Mouse (Mus musculus) heart, adult 8-10 months (tissue): Measurements from ENCODE around the gene Trim46. TPM values are rescaled to one million over a fixed set of nuclear protein-coding genes. Genes with fewer than 3 reads are reported as not detected.

Experiments used
- DNase-seq: peaks from one replicate; pipeline ENCODE4 v3.0.0; 2022; ENCODE audit warnings: low spot score
- total RNA-seq, 4 experiments: library from RNA; stranded (reverse); gene quantifications; 2 replicates each; pipeline ENCODE4 v1.2.4; 2022

Trim46 gene
- total RNA-seq, 4 experiments from 2014 or later, result 0.34 to 0.87 (median 0.83) TPM

- no peak for DNase-seq
Observed at GRCm38 (mm10) chr3:89210731-89211130, 35.4 kb downstream of the Trim46 start.

DNA sequence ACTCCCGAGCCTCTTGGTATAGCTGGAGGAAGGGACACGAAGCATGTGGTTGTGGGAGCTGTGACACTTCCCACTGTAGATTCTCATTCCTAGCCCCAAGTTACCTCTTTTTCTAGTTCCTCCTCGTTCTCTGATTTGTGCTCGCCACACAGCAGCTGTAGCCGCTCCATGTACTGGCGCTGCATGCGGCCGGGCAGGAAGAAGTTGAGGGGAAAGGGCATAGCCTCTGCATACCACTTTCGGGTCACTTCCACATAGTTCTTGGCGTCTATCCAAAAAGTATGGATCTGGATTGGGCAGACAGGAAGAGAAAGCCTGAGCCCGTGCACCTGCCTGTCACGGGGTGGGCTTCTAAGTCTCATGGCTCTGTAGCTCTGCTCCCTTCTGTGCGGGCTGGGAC lies 35.9 kb downstream of the Trim46 start:
- no peak for DNase-seq

- no peak for DNase-seq
Observed at GRCm38 (mm10) chr3:89209731-89210130, 36.4 kb downstream of the Trim46 start.

- DNase-seq, result no peak
Observed at GRCm38 (mm10) chr3:89208736-89209135, 37.4 kb downstream of the Trim46 start.

DNA sequence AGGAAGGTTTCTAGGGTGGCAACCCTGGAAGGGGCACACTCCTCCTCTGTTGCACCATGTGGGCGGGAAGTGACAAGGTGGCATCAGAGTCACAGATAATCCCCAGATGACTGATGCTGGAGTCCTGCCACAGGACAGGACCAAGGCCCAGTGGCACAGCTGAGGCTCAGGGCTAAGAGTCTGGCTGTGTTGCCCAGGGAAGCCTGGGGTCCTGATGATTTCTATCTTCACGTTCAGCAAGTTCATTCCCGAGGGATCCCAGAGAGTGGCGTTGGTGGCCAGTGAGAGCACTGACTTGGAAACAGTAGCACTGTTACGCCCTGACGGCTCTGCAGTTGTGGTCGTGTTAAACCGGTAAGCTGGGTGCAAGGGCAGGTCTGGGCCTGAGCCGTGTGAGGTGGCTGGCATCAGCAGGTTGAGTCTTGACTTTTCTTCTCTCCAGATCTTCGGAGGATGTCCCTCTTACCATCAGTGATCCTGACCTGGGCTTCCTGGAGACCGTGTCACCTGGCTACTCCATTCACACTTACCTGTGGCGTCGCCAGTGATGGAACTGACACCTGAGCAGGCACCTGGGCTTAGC lies 37.9 kb downstream of the Trim46 start:
- DNase-seq, result no peak

DNA sequence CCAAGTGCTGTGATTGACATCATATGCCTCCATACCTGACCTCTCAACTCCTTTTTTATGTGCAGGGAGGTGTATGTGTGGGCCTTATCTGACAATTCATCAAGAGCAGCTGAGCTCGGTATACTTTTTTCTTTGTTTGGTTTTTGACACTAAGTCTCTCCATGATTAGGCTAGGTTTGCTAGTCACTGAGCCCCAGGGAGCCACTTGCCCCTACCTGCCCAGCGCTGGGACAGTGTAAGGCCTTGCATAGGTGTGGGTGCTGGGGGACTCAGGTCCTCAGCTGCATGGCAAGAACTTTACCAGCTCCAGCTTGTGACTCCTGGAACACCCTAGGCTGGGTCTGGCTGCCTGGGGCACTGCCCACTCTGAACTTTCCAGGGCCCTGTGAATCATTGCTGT lies 39.4 kb downstream of the Trim46 start:
- no peak for DNase-seq

DNA sequence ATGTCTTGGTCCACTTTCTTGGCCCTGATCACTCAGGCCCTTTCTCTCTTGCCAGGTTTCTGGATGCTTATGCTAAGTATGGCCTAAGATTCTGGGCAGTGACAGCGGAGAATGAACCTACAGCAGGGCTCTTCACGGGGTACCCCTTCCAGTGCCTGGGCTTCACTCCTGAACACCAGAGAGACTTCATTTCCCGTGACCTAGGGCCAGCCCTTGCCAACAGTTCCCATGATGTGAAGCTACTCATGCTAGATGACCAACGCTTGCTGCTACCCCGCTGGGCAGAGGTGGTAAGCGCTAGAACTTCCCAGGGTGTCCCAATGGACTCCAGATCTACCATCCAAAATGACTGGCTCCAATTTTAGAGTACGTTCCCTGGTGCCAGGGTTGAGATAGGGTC lies 40.0 kb downstream of the Trim46 start:
- no peak for DNase-seq

GRCm38 (mm10) chr3:89203142-89203514 lies 43.0 kb downstream of the Trim46 start:
- no peak for DNase-seq

DNA sequence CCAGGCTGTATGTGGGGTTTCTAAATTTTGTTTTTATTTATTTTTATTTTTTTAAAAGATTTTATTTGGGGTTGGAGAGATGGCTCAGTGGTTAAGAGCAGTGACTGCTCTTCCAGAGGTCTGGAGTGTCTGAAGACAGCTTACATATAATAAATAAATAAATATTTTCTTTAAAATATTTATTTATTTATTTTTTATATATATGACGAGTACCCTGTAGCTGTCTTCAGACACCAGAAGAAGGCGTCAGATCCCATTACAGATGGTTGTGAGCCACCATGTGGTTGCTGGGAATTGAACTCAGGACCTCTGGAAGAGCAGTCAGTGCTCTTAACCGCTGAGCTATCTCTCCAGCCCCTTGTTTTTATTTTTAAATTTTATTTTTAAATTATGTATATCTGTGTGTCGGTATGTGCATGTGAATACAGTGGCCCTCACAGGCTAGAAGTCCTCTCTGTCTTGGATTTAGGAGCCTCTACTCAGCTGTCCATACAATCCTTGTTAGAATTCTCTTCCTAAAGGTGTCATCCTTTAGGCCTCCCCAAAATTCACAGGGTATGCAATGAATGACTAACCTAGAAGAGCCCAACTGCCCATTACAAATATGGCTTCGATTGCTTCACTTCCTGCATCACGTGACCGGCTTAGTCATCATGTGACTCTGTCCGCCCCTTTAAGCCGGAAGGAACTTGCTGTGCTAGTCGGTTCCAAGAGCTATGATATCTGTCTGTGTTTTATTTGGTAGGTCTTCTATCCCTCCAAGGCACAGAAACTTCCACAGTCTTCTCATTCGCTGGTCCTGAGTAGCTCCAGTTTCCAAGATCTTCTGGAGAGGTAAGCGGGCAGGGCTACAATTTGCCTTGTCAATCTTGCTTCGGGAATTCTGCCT lies 43.6 kb downstream of the Trim46 start, which contains the start of gene Gba:
TSS of gene Gba (plus strand) at position 676 of the 889 bp plus-strand sequence.
- DNase-seq, result peak; percentile 87

GRCm38 (mm10) chr3:89199839-89200238 lies 46.3 kb downstream of the Trim46 start:
- DNase-seq, result no peak

GRCm38 (mm10) chr3:89195979-89196877 lies 49.9 kb downstream of the Trim46 start:
- DNase-seq, result peak; percentile 87

GRCm38 (mm10) chr3:89193853-89194252 lies 52.3 kb downstream of the Trim46 start:
- no peak for DNase-seq

DNA sequence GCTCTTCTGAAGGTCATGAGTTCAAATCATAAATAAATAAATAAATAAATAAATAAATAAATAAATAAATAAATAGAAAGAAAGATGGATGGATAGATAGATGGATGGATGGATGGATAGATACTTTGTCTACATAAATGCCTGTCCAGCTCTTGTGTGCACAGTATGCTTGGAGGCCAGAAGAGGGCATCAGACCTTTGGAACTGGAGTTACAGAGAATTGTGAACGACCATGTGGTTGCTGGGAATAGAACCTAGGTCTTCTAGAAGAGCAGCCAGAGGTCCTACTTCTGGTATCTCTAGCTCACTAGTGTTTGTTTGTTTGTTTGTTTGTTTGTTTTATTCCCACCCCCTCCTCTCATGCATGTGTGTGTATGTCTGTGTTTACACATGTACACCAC lies 52.8 kb downstream of the Trim46 start:
- no peak for DNase-seq

- no peak for DNase-seq
Observed at GRCm38 (mm10) chr3:89190436-89190835, 55.7 kb downstream of the Trim46 start.

DNA sequence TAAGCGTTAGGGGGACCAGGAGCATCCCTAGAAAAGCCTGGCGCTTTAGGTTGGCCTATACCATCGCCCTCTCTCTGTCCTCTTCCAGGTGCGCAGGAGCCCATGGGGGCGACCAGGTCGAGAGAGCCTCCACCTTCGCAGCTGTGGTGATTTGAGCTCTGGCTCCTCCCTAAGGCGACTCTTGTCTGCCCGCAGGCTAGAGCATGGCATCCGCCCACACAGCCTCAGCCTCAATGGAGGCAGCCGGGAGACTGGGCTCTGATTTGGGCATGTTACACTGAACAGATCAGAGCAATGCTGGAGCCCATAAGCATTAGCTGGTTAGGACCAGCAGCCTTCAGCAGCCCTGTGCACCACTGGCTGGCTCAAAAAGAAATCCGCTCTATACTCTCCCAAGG lies 57.6 kb downstream of the Trim46 start:
- no peak for DNase-seq

GRCm38 (mm10) chr3:89187690-89188477 lies 58.2 kb downstream of the Trim46 start:
- no peak for DNase-seq

DNA sequence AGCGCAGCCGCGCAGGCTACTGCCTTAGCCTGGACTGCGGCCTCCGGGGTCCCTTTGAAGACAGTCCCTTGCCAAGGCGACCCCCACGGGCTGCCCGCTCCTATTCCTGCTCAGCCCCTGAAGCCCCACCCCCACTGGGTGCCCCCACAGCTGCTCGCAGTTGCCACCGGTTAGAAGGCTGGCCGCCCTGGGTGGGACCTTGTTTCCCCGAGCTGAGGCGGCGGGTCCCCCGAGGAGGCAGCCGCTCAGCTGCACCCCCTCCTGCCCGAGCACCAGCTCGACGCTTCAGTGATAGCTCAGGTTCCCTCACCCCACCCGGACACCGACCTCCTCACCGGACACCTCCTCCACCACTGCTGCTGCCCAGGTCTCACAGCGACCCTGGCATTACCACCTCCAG lies 58.9 kb downstream of the Trim46 start:
- no peak for DNase-seq
